Mouse (Mus musculus): Measurements from ENCODE around the gene 4930430A15Rik. TPM values are rescaled to one million over a fixed set of nuclear protein-coding genes. Genes with fewer than 3 reads are reported as not detected.

Gene 4930430A15Rik
- total and polyA plus RNA-seq, 3 experiments, result not detected

DNA sequence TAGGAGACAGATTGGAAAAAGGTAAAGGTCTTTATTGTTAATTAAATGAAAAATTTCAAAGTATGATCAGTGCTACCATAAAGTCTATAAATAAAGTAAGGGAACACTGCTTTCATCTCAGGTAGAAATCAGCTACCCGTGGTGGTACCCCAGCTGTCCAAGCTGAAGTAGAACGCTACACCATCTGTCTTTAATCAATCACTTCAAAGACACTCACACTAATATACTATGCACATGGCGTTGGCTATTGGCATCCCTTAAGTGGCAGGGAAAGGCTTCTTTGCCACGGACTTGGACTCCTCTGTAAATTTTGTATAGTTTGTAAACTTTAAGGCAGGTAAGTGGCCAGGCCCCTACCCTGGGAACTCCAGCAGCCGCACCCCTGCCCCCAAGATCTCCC is 93.7 kb downstream of the 4930430A15Rik start:
- Histone ChIP-seq H3K4me1 (ENCODE audit: control insufficient read depth in 1 of 2, insufficient read depth in 2 of 2) (no peaks in the 10 kb centered on the region), H3K9me3 (replicated peaks; ENCODE audit: low read length) (peaks cover 27% of the 10 kb centered on the region), H3K9ac (ENCODE audit: insufficient read depth, low read depth) (no peak overlapping the region), H3K79me2 (replicated peaks; ENCODE audit: control insufficient read depth, extremely low read depth, insufficient read depth, poor library complexity, severe bottlenecking) (no peaks in the 10 kb centered on the region), H3K4me3 (replicated peaks in 1 of 3; ENCODE audit: low read depth in 2 of 3, low read length in 2 of 3, poor library complexity in 1 of 3) (no peak overlapping the region), H3K27ac (ENCODE audit: insufficient read depth, low read depth) (no peak overlapping the region), H3K36me3 (replicated peaks in 1 of 2; ENCODE audit: control insufficient read depth in 1 of 2, insufficient read depth in 1 of 2, low read length in 1 of 2) (no peaks in the 10 kb centered on the region), H3K27me3 (replicated peaks) (no peaks in the 10 kb centered on the region), H3K4me2 (ENCODE audit: insufficient read depth, low read depth, poor library complexity, severe bottlenecking) (no peak overlapping the region)
- dilution Hi-C loops (cut with MboI; ENCODE audit: extremely low pct_ligation_motif_present, extremely low pct_unique_long_range_greater_than_20kb, low sequenced_read_pairs) (no loop called here), in situ Hi-C loops (cut with MboI; ENCODE audit: low pct_ligation_motif_present, low pct_unique_long_range_greater_than_20kb, low sequenced_read_pairs) (no loop called here)
- TF ChIP-seq UBTF (IDR thresholded peaks at IDR 0.05; ENCODE audit: low read depth, low read length) (no peak), CHD1 (IDR thresholded peaks at IDR 0.05; ENCODE audit: low read depth, low read length) (no peak), NRF1 (IDR thresholded peaks at IDR 0.05; ENCODE audit: low read depth, low read length) (no peak), RCOR1 (conservative IDR thresholded peaks at IDR 0.05; ENCODE audit: low read depth, low read length) (no peak), POLR2AphosphoS2 (IDR thresholded peaks at IDR 0.05; ENCODE audit: low read depth, low read length) (no peak), PAX5 (IDR thresholded peaks at IDR 0.05; ENCODE audit: low read length) (no peak), JUN (IDR thresholded peaks at IDR 0.05; ENCODE audit: insufficient read depth, low read depth, low read length) (no peak), ZNF384 (IDR thresholded peaks at IDR 0.05; ENCODE audit: low read depth, low read length) (no peak), MAFK (IDR thresholded peaks at IDR 0.05; ENCODE audit: insufficient replicate concordance, low read length) (no peak), USF2 (conservative IDR thresholded peaks at IDR 0.05; ENCODE audit: low read depth, low read length) (no peak), USF1 (IDR thresholded peaks at IDR 0.05; ENCODE audit: low read depth, low read length) (no peak), ZKSCAN1 (IDR thresholded peaks at IDR 0.05; ENCODE audit: borderline replicate concordance, low read depth, low read length) (no peak), MXI1 (IDR thresholded peaks at IDR 0.05; ENCODE audit: low read depth, low read length) (no peak)
- no peak for DNase-seq (ENCODE audit: extremely low read depth)

Other genes with a start within 250 kb of the 4930430A15Rik start
- not detected in 2 replicates for gene Gm13941, start 123.6 kb downstream of the 4930430A15Rik start, total RNA-seq (2012; rRNA removed)
- gene Gm13941, start 123.6 kb downstream of the 4930430A15Rik start, total RNA-seq (2014; rRNA removed), result not detected in 2 replicates
- gene Gm13941, start 123.6 kb downstream of the 4930430A15Rik start, polyA plus RNA-seq (2012; ENCODE audit: insufficient read length, low read depth), result not detected in 2 replicates
- not detected in 2 replicates for gene Gm15130, start 76.7 kb downstream of the 4930430A15Rik start, total RNA-seq (2012; rRNA removed)
- gene Gm15130, start 76.7 kb downstream of the 4930430A15Rik start, total RNA-seq (2014; rRNA removed), result not detected in 2 replicates
- gene Gm15130, start 76.7 kb downstream of the 4930430A15Rik start, polyA plus RNA-seq (2012; ENCODE audit: insufficient read length, low read depth), result not detected in 2 replicates
- not detected in 2 replicates for gene Olfr1275, start 5.7 kb upstream of the 4930430A15Rik start, total RNA-seq (2012; rRNA removed)
- not detected in 2 replicates for gene Olfr1275, start 5.7 kb upstream of the 4930430A15Rik start, total RNA-seq (2014; rRNA removed)
- not detected in 2 replicates for gene Olfr1275, start 5.7 kb upstream of the 4930430A15Rik start, polyA plus RNA-seq (2012; ENCODE audit: insufficient read length, low read depth)
- not detected in 2 replicates for gene Olfr1276, start 24.9 kb upstream of the 4930430A15Rik start, total RNA-seq (2012; rRNA removed)
- gene Olfr1276, start 24.9 kb upstream of the 4930430A15Rik start, total RNA-seq (2014; rRNA removed), result not detected in 2 replicates
- gene Olfr1276, start 24.9 kb upstream of the 4930430A15Rik start, polyA plus RNA-seq (2012; ENCODE audit: insufficient read length, low read depth), result not detected in 2 replicates
- not detected in 2 replicates for gene Olfr1277, start 44.5 kb upstream of the 4930430A15Rik start, total RNA-seq (2012; rRNA removed)
- gene Olfr1277, start 44.5 kb upstream of the 4930430A15Rik start, total RNA-seq (2014; rRNA removed), result not detected in 2 replicates
- not detected in 2 replicates for gene Olfr1277, start 44.5 kb upstream of the 4930430A15Rik start, polyA plus RNA-seq (2012; ENCODE audit: insufficient read length, low read depth)
- gene Olfr1278, start 60.5 kb upstream of the 4930430A15Rik start, total RNA-seq (2012; rRNA removed), result not detected in 2 replicates
- not detected in 2 replicates for gene Olfr1278, start 60.5 kb upstream of the 4930430A15Rik start, total RNA-seq (2014; rRNA removed)
- gene Olfr1278, start 60.5 kb upstream of the 4930430A15Rik start, polyA plus RNA-seq (2012; ENCODE audit: insufficient read length, low read depth), result not detected in 2 replicates
- not detected in 2 replicates for gene Olfr1279, start 71.0 kb upstream of the 4930430A15Rik start, total RNA-seq (2012; rRNA removed)
- not detected in 2 replicates for gene Olfr1279, start 71.0 kb upstream of the 4930430A15Rik start, total RNA-seq (2014; rRNA removed)
- gene Olfr1279, start 71.0 kb upstream of the 4930430A15Rik start, polyA plus RNA-seq (2012; ENCODE audit: insufficient read length, low read depth), result not detected in 2 replicates
- not detected in 2 replicates for gene Olfr1280, start 84.4 kb upstream of the 4930430A15Rik start, total RNA-seq (2012; rRNA removed)
- gene Olfr1280, start 84.4 kb upstream of the 4930430A15Rik start, total RNA-seq (2014; rRNA removed), result not detected in 2 replicates
- gene Olfr1280, start 84.4 kb upstream of the 4930430A15Rik start, polyA plus RNA-seq (2012; ENCODE audit: insufficient read length, low read depth), result not detected in 2 replicates
- not detected in 2 replicates for gene Olfr1281, start 96.9 kb upstream of the 4930430A15Rik start, total RNA-seq (2012; rRNA removed)
- gene Olfr1281, start 96.9 kb upstream of the 4930430A15Rik start, total RNA-seq (2014; rRNA removed), result not detected in 2 replicates
- gene Olfr1281, start 96.9 kb upstream of the 4930430A15Rik start, polyA plus RNA-seq (2012; ENCODE audit: insufficient read length, low read depth), result not detected in 2 replicates
- gene Olfr1282, start 106.5 kb upstream of the 4930430A15Rik start, total RNA-seq (2012; rRNA removed), result not detected in 2 replicates
- not detected in 2 replicates for gene Olfr1282, start 106.5 kb upstream of the 4930430A15Rik start, total RNA-seq (2014; rRNA removed)
- not detected in 2 replicates for gene Olfr1282, start 106.5 kb upstream of the 4930430A15Rik start, polyA plus RNA-seq (2012; ENCODE audit: insufficient read length, low read depth)
- gene Olfr1283, start 137.2 kb upstream of the 4930430A15Rik start, total RNA-seq (2012; rRNA removed), result not detected in 2 replicates
- not detected in 2 replicates for gene Olfr1283, start 137.2 kb upstream of the 4930430A15Rik start, total RNA-seq (2014; rRNA removed)
- gene Olfr1283, start 137.2 kb upstream of the 4930430A15Rik start, polyA plus RNA-seq (2012; ENCODE audit: insufficient read length, low read depth), result not detected in 2 replicates
- not detected in 2 replicates for gene Olfr1284, start 145.9 kb upstream of the 4930430A15Rik start, total RNA-seq (2012; rRNA removed)
- not detected in 2 replicates for gene Olfr1284, start 145.9 kb upstream of the 4930430A15Rik start, total RNA-seq (2014; rRNA removed)
- not detected in 2 replicates for gene Olfr1284, start 145.9 kb upstream of the 4930430A15Rik start, polyA plus RNA-seq (2012; ENCODE audit: insufficient read length, low read depth)
- not detected in 2 replicates for gene Olfr1286, start 193.5 kb upstream of the 4930430A15Rik start, total RNA-seq (2012; rRNA removed)
- not detected in 2 replicates for gene Olfr1286, start 193.5 kb upstream of the 4930430A15Rik start, total RNA-seq (2014; rRNA removed)
- not detected in 2 replicates for gene Olfr1286, start 193.5 kb upstream of the 4930430A15Rik start, polyA plus RNA-seq (2012; ENCODE audit: insufficient read length, low read depth)
- not detected in 2 replicates for gene Olfr1287, start 219.5 kb upstream of the 4930430A15Rik start, total RNA-seq (2012; rRNA removed)
- gene Olfr1287, start 219.5 kb upstream of the 4930430A15Rik start, total RNA-seq (2014; rRNA removed), result not detected in 2 replicates
- not detected in 2 replicates for gene Olfr1287, start 219.5 kb upstream of the 4930430A15Rik start, polyA plus RNA-seq (2012; ENCODE audit: insufficient read length, low read depth)
- not detected in 2 replicates for gene Olfr1288, start 244.5 kb upstream of the 4930430A15Rik start, total RNA-seq (2012; rRNA removed)
- not detected in 2 replicates for gene Olfr1288, start 244.5 kb upstream of the 4930430A15Rik start, total RNA-seq (2014; rRNA removed)
- not detected in 2 replicates for gene Olfr1288, start 244.5 kb upstream of the 4930430A15Rik start, polyA plus RNA-seq (2012; ENCODE audit: insufficient read length, low read depth)

All from CH12.LX (cell line).